Comparison of ENCODE assay signal across 16 mouse cellular contexts in the genomic region with DNA sequence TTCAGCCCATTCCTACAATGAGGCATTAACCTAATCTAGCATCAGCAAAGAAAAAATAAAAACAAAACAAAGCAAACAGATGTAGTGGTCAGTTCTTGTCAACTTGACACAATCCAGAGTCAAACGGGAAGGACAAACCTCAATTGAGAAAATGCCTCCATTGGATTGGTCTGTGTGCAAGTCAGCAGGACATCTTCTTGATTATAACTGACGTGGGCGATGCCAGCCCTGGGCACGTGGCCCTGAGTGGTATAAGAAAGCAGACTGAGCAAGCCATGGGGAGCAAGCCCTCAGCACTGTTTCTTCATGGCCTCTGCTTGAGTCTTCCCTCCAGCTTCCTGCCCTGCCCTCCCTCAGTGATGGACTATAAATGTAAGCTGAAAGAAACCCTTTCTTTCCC. TPM values are rescaled to one million over a fixed set of nuclear protein-coding genes. Genes with fewer than 3 reads are reported as not detected.
A peak's percentile ranks its signal among the peaks of the same experiment; 100 is the strongest.
DNase-seq lines count a peak whose midpoint lies in the region; ATAC-seq and TF ChIP-seq lines count a peak whose summit lies in the region.
"Had no signal": no experiment of that assay in that cellular context is flagged by ENCODE, and none has a peak within 500 bp of the region (broad histone marks: within the 10 kb centered on the region; RNA-seq: fewer than 3 reads in every experiment).

No protein-coding gene starts in this region.

- peaks cover 27% of the 10 kb centered on the region for H3K27me3 ChIP-seq in hindbrain, embryonic 10.5 days (ENCODE audit: insufficient read depth, poor library complexity, severe bottlenecking)
- H3K27me3 ChIP-seq in hindbrain, embryonic 16.5 days (replicated peaks; ENCODE audit: control insufficient read depth, insufficient read depth, low read length) = 0 out of 2 replicates have a peak, but pooled peaks cover 2% of the 10 kb centered on the region
- no peaks in the 10 kb centered on the region for H3K27me3 ChIP-seq in stomach, embryonic 15.5 days (replicated peaks)
- no peaks in the 10 kb centered on the region for H3K27me3 ChIP-seq in stomach, postnatal 0 days (ENCODE audit: control insufficient read depth, insufficient read depth, low read length)
- no peaks in the 10 kb centered on the region for H3K27me3 ChIP-seq in forebrain, embryonic 14.5 days (replicated peaks; ENCODE audit: control insufficient read depth, insufficient read depth, low read length)
- H3K27me3 ChIP-seq: Patski had no signal

- H3K4me1 ChIP-seq in hindbrain, embryonic 10.5 days (replicated peaks) = peaks cover 8% of the 10 kb centered on the region
- H3K4me1 ChIP-seq in hindbrain, embryonic 16.5 days (ENCODE audit: control insufficient read depth, insufficient read depth, low read depth, low read length) = no peaks in the 10 kb centered on the region
- 0 out of 2 replicates have a peak, but pooled peaks cover 3% of the 10 kb centered on the region for H3K4me1 ChIP-seq in stomach, embryonic 15.5 days
- H3K4me1 ChIP-seq in stomach, postnatal 0 days (replicated peaks; ENCODE audit: control insufficient read depth, insufficient read depth) = no peaks in the 10 kb centered on the region; the same call in none of the 2 replicates
- H3K4me1 ChIP-seq in forebrain, embryonic 14.5 days (ENCODE audit: control insufficient read depth, insufficient read depth, low read length) = no peaks in the 10 kb centered on the region

- H3K4me2 ChIP-seq in hindbrain, embryonic 16.5 days (ENCODE audit: low read length) = no peak overlapping the region
- H3K4me2 ChIP-seq in stomach, embryonic 15.5 days = peak overlapping the region; percentile 8; the same call in 1 of the 2 replicates
- H3K4me2 ChIP-seq in stomach, postnatal 0 days (replicated peaks; ENCODE audit: low read depth) = no peak overlapping the region
- H3K4me2 ChIP-seq in forebrain, embryonic 14.5 days (ENCODE audit: low read length) = 0 out of 2 replicates have a peak overlapping the region, but pooled peaks have one; percentile 14

- intact Hi-C loops in left cerebral cortex, adult 2 months (cut with DNase I) = loop anchor here (1.0 to 2.0 kb wide), 3 partner anchors 33 to 154 kb away; no protein-coding TSS in a partner anchor

- WGBS in hindbrain, embryonic 10.5 days = 54% methylated on average over 4 of the region's 4 CpGs
- 44% methylated on average over 4 of the region's 4 CpGs for WGBS in hindbrain, embryonic 16.5 days
- 45% methylated on average over 4 of the region's 4 CpGs for WGBS in stomach, embryonic 15.5 days
- 53% methylated on average over 4 of the region's 4 CpGs for WGBS in stomach, postnatal 0 days
- 47% methylated on average over 4 of the region's 4 CpGs for WGBS in forebrain, embryonic 14.5 days

- H3K27ac ChIP-seq in hindbrain, embryonic 10.5 days = no peak overlapping the region
- H3K27ac ChIP-seq in hindbrain, embryonic 16.5 days (ENCODE audit: low read depth, low read length) = no peak overlapping the region
- no peak overlapping the region for H3K27ac ChIP-seq in stomach, embryonic 15.5 days
- H3K27ac ChIP-seq in stomach, postnatal 0 days (replicated peaks) = no peak overlapping the region
- no peak overlapping the region for H3K27ac ChIP-seq in forebrain, embryonic 14.5 days (ENCODE audit: low read depth, low read length)
- no peak overlapping the region for H3K27ac ChIP-seq in left cerebral cortex, adult 2 months

- no peaks in the 10 kb centered on the region for H3K9me3 ChIP-seq in hindbrain, embryonic 10.5 days
- H3K9me3 ChIP-seq in hindbrain, embryonic 16.5 days (ENCODE audit: control insufficient read depth, low read length) = no peaks in the 10 kb centered on the region
- no peaks in the 10 kb centered on the region for H3K9me3 ChIP-seq in stomach, embryonic 15.5 days
- H3K9me3 ChIP-seq in stomach, postnatal 0 days (ENCODE audit: control insufficient read depth, low read length) = no peaks in the 10 kb centered on the region
- H3K9me3 ChIP-seq in forebrain, embryonic 14.5 days (replicated peaks; ENCODE audit: control insufficient read depth, low read length) = no peaks in the 10 kb centered on the region
- H3K9me3 ChIP-seq: heart, embryonic 10.5 days had no signal

- TF ChIP-seq EP300 in stomach, postnatal 0 days (optimal IDR thresholded peaks at IDR 0.05) = no peak

- H3K9ac ChIP-seq in hindbrain, embryonic 16.5 days (ENCODE audit: low read depth, low read length) = no peak overlapping the region
- H3K9ac ChIP-seq in stomach, embryonic 15.5 days = no peak overlapping the region
- no peak overlapping the region for H3K9ac ChIP-seq in stomach, postnatal 0 days (ENCODE audit: low read length)
- H3K9ac ChIP-seq in forebrain, embryonic 14.5 days (ENCODE audit: low read length) = no peak overlapping the region; the same call in 1 of the 2 replicates
- H3K9ac ChIP-seq: lung, embryonic 14.5 days had no signal

- peak overlapping the region; percentile 2; the same call in 1 of the 2 replicates for H3K4me3 ChIP-seq in hindbrain, embryonic 10.5 days
- no peak overlapping the region for H3K4me3 ChIP-seq in hindbrain, embryonic 16.5 days (ENCODE audit: low read length)
- no peak overlapping the region for H3K4me3 ChIP-seq in stomach, embryonic 15.5 days (replicated peaks)
- H3K4me3 ChIP-seq in stomach, postnatal 0 days (ENCODE audit: low read depth, low read length) = no peak overlapping the region
- H3K4me3 ChIP-seq in forebrain, embryonic 14.5 days (ENCODE audit: low read depth, low read length) = no peak overlapping the region
- H3K4me3 ChIP-seq in left cerebral cortex, adult 2 months = no peak overlapping the region
- H3K4me3 ChIP-seq: myocyte had no signal

- ATAC-seq in hindbrain, embryonic 16.5 days = no peak
- ATAC-seq in stomach, embryonic 15.5 days (ENCODE audit: insufficient read depth, low FRiP score, low read depth) = no peak
- ATAC-seq in stomach, postnatal 0 days (ENCODE audit: low FRiP score, low TSS enrichment) = no peak
- 0 out of 2 replicates have a peak, but pooled peaks have one; percentile 32 for ATAC-seq in forebrain, embryonic 14.5 days
- ATAC-seq: Patski had no signal

- TF ChIP-seq CTCF in stomach, postnatal 0 days (IDR thresholded peaks at IDR 0.05; ENCODE audit: low read depth) = no peak
- TF ChIP-seq CTCF in left cerebral cortex, adult 2 months (IDR thresholded peaks at IDR 0.05) = no peak

- no peaks in the 10 kb centered on the region for H3K36me3 ChIP-seq in hindbrain, embryonic 10.5 days
- no peaks in the 10 kb centered on the region for H3K36me3 ChIP-seq in hindbrain, embryonic 16.5 days (ENCODE audit: control insufficient read depth, insufficient read depth, low read length)
- no peaks in the 10 kb centered on the region for H3K36me3 ChIP-seq in stomach, embryonic 15.5 days
- H3K36me3 ChIP-seq in stomach, postnatal 0 days (ENCODE audit: control insufficient read depth, insufficient read depth, low read length) = no peaks in the 10 kb centered on the region
- H3K36me3 ChIP-seq in forebrain, embryonic 14.5 days (ENCODE audit: control insufficient read depth, insufficient read depth, low read length) = no peaks in the 10 kb centered on the region
- H3K36me3 ChIP-seq: heart, embryonic 10.5 days had no signal

- DNase-seq in hindbrain, embryonic 10.5 days (ENCODE audit: low spot score) = no peak
- DNase-seq in stomach, postnatal 0 days (ENCODE audit: low spot score) = no peak
- no peak for DNase-seq in forebrain, embryonic 14.5 days (ENCODE audit: low spot score)
- DNase-seq in right cerebral cortex, adult 2 months (ENCODE audit: low spot score in 2 of 2) = no peak
- DNase-seq in left cerebral cortex, adult 2 months (ENCODE audit: extremely low spot score in 1 of 2, low spot score in 2 of 2) = no peak

RNA-seq across cellular contexts. Expression of a gene that starts 10.9 kb away (rescaled TPM):
- 36.3 and 38.1 TPM in 2 replicates for polyA plus RNA-seq in hindbrain, embryonic 10.5 days (2016; fragmentation: Nextera tagmentation; extraction: Ambion mirVana)
- 51.0 and 53.6 TPM in 2 replicates for polyA plus RNA-seq in hindbrain, embryonic 16.5 days (2015; fragmentation: Nextera tagmentation; extraction: Ambion mirVana)
- polyA plus RNA-seq in stomach, embryonic 15.5 days (2015; fragmentation: Nextera tagmentation; extraction: Ambion mirVana) = 140 and 159 TPM in 2 replicates
- polyA plus RNA-seq in stomach, postnatal 0 days (2015; fragmentation: Nextera tagmentation; extraction: Ambion mirVana) = 273 and 276 TPM in 2 replicates
- polyA plus RNA-seq in forebrain, embryonic 14.5 days (2014; fragmentation: Nextera tagmentation; extraction: Ambion mirVana) = 60.7 and 79.0 TPM in 2 replicates
- 10 to 100 TPM; 22.4 to 28.2 TPM for total RNA-seq in left cerebral cortex, adult 2 months (2021)

RNA-seq across cellular contexts. Expression of a gene that starts 21.9 kb away (rescaled TPM):
- polyA plus RNA-seq in hindbrain, embryonic 10.5 days (2016; fragmentation: Nextera tagmentation; extraction: Ambion mirVana) = 0.89 and 2.2 TPM in 2 replicates
- 3.3 and 3.5 TPM in 2 replicates for polyA plus RNA-seq in hindbrain, embryonic 16.5 days (2015; fragmentation: Nextera tagmentation; extraction: Ambion mirVana)
- 0.72 and 0.78 TPM in 2 replicates for polyA plus RNA-seq in stomach, embryonic 15.5 days (2015; fragmentation: Nextera tagmentation; extraction: Ambion mirVana)
- polyA plus RNA-seq in stomach, postnatal 0 days (2015; fragmentation: Nextera tagmentation; extraction: Ambion mirVana) = 0.10 and 0.28 TPM in 2 replicates
- 0.41 and 0.52 TPM in 2 replicates for polyA plus RNA-seq in forebrain, embryonic 14.5 days (2014; fragmentation: Nextera tagmentation; extraction: Ambion mirVana)
- 1 to 10 TPM; 1.7 to 1.8 TPM for total RNA-seq in left cerebral cortex, adult 2 months (2021)
- polyA plus RNA-seq: Patski; small intestine, adult 2 months had no signal

RNA-seq across cellular contexts. Expression of a gene that starts 29.9 kb away (rescaled TPM):
- polyA plus RNA-seq in hindbrain, embryonic 10.5 days (2016; fragmentation: Nextera tagmentation; extraction: Ambion mirVana) = 0.55 and 0.93 TPM in 2 replicates
- polyA plus RNA-seq in hindbrain, embryonic 16.5 days (2015; fragmentation: Nextera tagmentation; extraction: Ambion mirVana) = 1.0 and 1.9 TPM in 2 replicates
- 1.6 and 1.8 TPM in 2 replicates for polyA plus RNA-seq in stomach, embryonic 15.5 days (2015; fragmentation: Nextera tagmentation; extraction: Ambion mirVana)
- 0.18 and 0.46 TPM in 2 replicates for polyA plus RNA-seq in stomach, postnatal 0 days (2015; fragmentation: Nextera tagmentation; extraction: Ambion mirVana)
- 0.45 TPM in 1 of 2 replicates, not detected in the other for polyA plus RNA-seq in forebrain, embryonic 14.5 days (2014; fragmentation: Nextera tagmentation; extraction: Ambion mirVana)
- total RNA-seq in left cerebral cortex, adult 2 months (2021) = not detected
- total RNA-seq: adrenal gland, adult 2 months; left cerebral cortex, adult 18-20 months; liver, adult 2 months had no signal
- polyA plus RNA-seq: adrenal gland, adult 2 months; brain, embryonic 14.5 days; liver, adult 2 months; small intestine, adult 2 months had no signal

RNA-seq across cellular contexts. Expression of a gene that starts 47.1 kb away (rescaled TPM):
- 25.3 and 29.4 TPM in 2 replicates for polyA plus RNA-seq in hindbrain, embryonic 10.5 days (2016; fragmentation: Nextera tagmentation; extraction: Ambion mirVana)
- polyA plus RNA-seq in hindbrain, embryonic 16.5 days (2015; fragmentation: Nextera tagmentation; extraction: Ambion mirVana) = 31.0 and 33.3 TPM in 2 replicates
- 35.3 and 37.3 TPM in 2 replicates for polyA plus RNA-seq in stomach, embryonic 15.5 days (2015; fragmentation: Nextera tagmentation; extraction: Ambion mirVana)
- 16.1 and 20.1 TPM in 2 replicates for polyA plus RNA-seq in stomach, postnatal 0 days (2015; fragmentation: Nextera tagmentation; extraction: Ambion mirVana)
- 8.0 and 8.2 TPM in 2 replicates for polyA plus RNA-seq in forebrain, embryonic 14.5 days (2014; fragmentation: Nextera tagmentation; extraction: Ambion mirVana)
- 10 to 100 TPM; 26.6 to 28.1 TPM for total RNA-seq in left cerebral cortex, adult 2 months (2021)

RNA-seq across cellular contexts. Expression of a gene that starts 49.6 kb away (rescaled TPM):
- polyA plus RNA-seq in hindbrain, embryonic 10.5 days (2016; fragmentation: Nextera tagmentation; extraction: Ambion mirVana) = 0.92 and 1.5 TPM in 2 replicates
- 21.5 and 23.9 TPM in 2 replicates for polyA plus RNA-seq in hindbrain, embryonic 16.5 days (2015; fragmentation: Nextera tagmentation; extraction: Ambion mirVana)
- polyA plus RNA-seq in stomach, embryonic 15.5 days (2015; fragmentation: Nextera tagmentation; extraction: Ambion mirVana) = 2.2 and 2.5 TPM in 2 replicates
- 1.3 TPM in 2 replicates for polyA plus RNA-seq in stomach, postnatal 0 days (2015; fragmentation: Nextera tagmentation; extraction: Ambion mirVana)
- 11.8 and 14.9 TPM in 2 replicates for polyA plus RNA-seq in forebrain, embryonic 14.5 days (2014; fragmentation: Nextera tagmentation; extraction: Ambion mirVana)
- total RNA-seq in left cerebral cortex, adult 2 months (2021) = 10 to 100 TPM; 66.8 to 70.3 TPM
- total RNA-seq: liver, adult 2 months had no signal

Comparison
In these comparisons a context has a peak if more than half of its experiments do, and no peak if none do; other contexts are left out.
1. H3K4me2 ChIP-seq: peak in stomach, embryonic 15.5 days (single experiment) and forebrain, embryonic 14.5 days (single experiment); none in hindbrain, embryonic 16.5 days (single experiment) and stomach, postnatal 0 days (single experiment).